Mouse (Mus musculus) E14TG2a.4 (cell line): ENCODE results near the gene Atp5g2.

ENCODE experiments used
- H3K27me3 ChIP-seq: 2 replicates; pipeline ENCODE4 v1.6.1; 2014; ENCODE audit warnings: low read length, control low read depth; ENCODE audit not compliant: insufficient read depth
- H3K36me3 ChIP-seq: 2 replicates; pipeline ENCODE4 v1.6.1; 2014; ENCODE audit warnings: low read length, control low read depth; ENCODE audit not compliant: insufficient read depth
- H3K4me1 ChIP-seq: replicated peaks from 2 replicates; pipeline ENCODE4 v1.6.1; 2014; ENCODE audit warnings: low read depth, low read length, control low read depth
- H3K4me3 ChIP-seq: replicated peaks from 2 replicates; pipeline ENCODE4 v1.5.1; 2014; ENCODE audit warnings: mild to moderate bottlenecking, low read length
- H3K9me3 ChIP-seq: 2 replicates; pipeline ENCODE4 v1.6.1; 2014; ENCODE audit warnings: low read length, control low read depth
- CTCF ChIP-seq: conservative IDR thresholded peaks from 2 replicates; pipeline ENCODE4 v1.5.1; 2014; ENCODE audit warnings: low read length
- NANOG ChIP-seq: IDR thresholded peaks from 2 replicates; pipeline ENCODE4 v1.6.1; 2014; ENCODE audit warnings: borderline replicate concordance, low read length, mixed read lengths
- POU5F1 ChIP-seq: IDR thresholded peaks from 2 replicates; pipeline ENCODE4 v1.6.1; 2014; ENCODE audit warnings: low read length, borderline replicate concordance

The Atp5g2 gene

GRCm38 (mm10) chr15:102622536-102622935 is 49.6 kb downstream of the Atp5g2 start:
- Histone ChIP-seq H3K9me3 (no peaks in the 10 kb centered on the region), H3K4me3 (no peak overlapping the region), H3K4me1 (peaks cover 40% of the 10 kb centered on the region), H3K27me3 (no peaks in the 10 kb centered on the region), H3K36me3 (peaks cover 9% of the 10 kb centered on the region; the same call in 1 of the 2 replicates)
- TF ChIP-seq CTCF (no peak), NANOG (no peak), POU5F1 (no peak)

GRCm38 (mm10) chr15:102620765-102621164 is 51.4 kb downstream of the Atp5g2 start:
- Histone ChIP-seq H3K36me3 (peaks cover 9% of the 10 kb centered on the region; the same call in 1 of the 2 replicates), H3K27me3 (no peaks in the 10 kb centered on the region), H3K9me3 (no peaks in the 10 kb centered on the region), H3K4me3 (no peak overlapping the region), H3K4me1 (peaks cover 30% of the 10 kb centered on the region)
- TF ChIP-seq POU5F1, result no peak
- TF ChIP-seq CTCF, result no peak
- no peak for TF ChIP-seq NANOG

- Histone ChIP-seq H3K27me3 (no peaks in the 10 kb centered on the region), H3K4me3 (no peak overlapping the region), H3K9me3 (no peaks in the 10 kb centered on the region), H3K36me3 (peaks cover 9% of the 10 kb centered on the region; the same call in 1 of the 2 replicates), H3K4me1 (peaks cover 29% of the 10 kb centered on the region)
- TF ChIP-seq POU5F1, result no peak
Measured at GRCm38 (mm10) chr15:102619486-102619885, 52.7 kb downstream of the Atp5g2 start.

DNA sequence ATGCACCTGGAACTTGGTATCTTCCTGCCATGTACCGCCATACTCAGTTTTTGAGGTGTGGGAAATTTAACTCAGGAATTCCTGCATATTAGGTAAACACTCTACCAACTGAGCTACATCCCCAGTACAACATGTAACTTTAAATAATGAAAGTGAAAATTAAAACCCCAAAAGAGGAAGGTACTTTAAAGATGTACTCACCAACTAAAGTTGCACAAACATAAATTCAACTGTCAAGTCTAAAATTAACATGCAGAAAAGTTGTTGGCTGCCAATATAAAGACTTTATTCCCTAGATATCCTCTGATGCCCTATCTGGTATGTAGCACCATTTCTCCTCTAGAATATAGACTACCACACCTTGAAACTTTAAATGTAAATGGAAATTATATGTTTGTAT is 54.5 kb downstream of the Atp5g2 start:
- H3K9me3 ChIP-seq, result no peaks in the 10 kb centered on the region
- peaks cover 16% of the 10 kb centered on the region for H3K4me1 ChIP-seq
- peaks cover 9% of the 10 kb centered on the region; the same call in 1 of the 2 replicates for H3K36me3 ChIP-seq
- no peak overlapping the region for H3K4me3 ChIP-seq
- TF ChIP-seq NANOG (no peak), CTCF (no peak), POU5F1 (no peak)
- H3K27me3 ChIP-seq, result no peaks in the 10 kb centered on the region

DNA sequence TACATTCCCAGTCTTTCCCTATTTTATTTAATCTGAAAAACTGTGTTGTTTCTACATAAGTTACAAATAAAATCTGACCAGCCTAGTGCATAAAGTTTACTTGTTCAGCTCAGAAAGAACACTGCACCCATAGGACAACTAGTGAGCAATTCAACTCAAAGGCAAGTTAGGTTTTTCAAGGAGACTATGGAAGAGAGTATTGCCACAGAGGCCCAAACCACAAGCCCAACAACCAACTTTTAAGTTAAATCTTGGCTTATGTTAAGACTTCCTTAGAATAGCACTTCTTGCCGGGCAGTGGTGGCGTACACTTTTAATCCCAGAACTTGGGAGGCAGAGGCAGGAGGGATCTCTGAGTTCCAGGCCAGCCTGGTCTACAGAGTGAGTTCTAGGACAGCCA is 56.0 kb downstream of the Atp5g2 start:
- no peaks in the 10 kb centered on the region for H3K9me3 ChIP-seq
- H3K4me1 ChIP-seq, result peaks cover 16% of the 10 kb centered on the region
- H3K36me3 ChIP-seq, result peaks cover 9% of the 10 kb centered on the region; the same call in 1 of the 2 replicates
- no peak for TF ChIP-seq POU5F1
- no peak for TF ChIP-seq CTCF
- TF ChIP-seq NANOG, result no peak
- H3K27me3 ChIP-seq, result no peaks in the 10 kb centered on the region
- H3K4me3 ChIP-seq, result no peak overlapping the region

DNA sequence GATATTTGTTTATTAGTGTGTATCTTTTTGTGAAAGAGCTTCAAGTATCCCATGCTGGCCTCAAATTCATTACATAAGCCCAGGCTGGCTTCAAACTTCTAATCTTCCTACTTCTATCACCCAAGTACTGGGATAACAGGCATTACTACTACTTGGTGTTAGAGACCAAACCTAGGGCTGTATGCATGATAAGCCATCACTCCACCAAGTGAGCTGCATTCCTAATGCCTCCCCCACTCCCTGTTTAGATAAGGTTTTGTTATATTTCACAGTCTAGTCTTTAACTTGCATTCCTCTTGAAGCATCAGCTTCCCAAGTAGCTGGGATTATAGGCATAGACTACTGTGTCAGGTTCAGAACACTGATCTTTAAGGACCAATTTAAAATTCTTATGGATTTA is 57.9 kb downstream of the Atp5g2 start:
- H3K4me1 ChIP-seq, result peaks cover 3% of the 10 kb centered on the region; the same call in 1 of the 2 replicates
- no peak overlapping the region for H3K4me3 ChIP-seq
- H3K36me3 ChIP-seq, result no peaks in the 10 kb centered on the region
- no peaks in the 10 kb centered on the region for H3K9me3 ChIP-seq
- TF ChIP-seq POU5F1, result no peak
- TF ChIP-seq NANOG, result no peak
- no peak for TF ChIP-seq CTCF
- no peaks in the 10 kb centered on the region for H3K27me3 ChIP-seq

DNA sequence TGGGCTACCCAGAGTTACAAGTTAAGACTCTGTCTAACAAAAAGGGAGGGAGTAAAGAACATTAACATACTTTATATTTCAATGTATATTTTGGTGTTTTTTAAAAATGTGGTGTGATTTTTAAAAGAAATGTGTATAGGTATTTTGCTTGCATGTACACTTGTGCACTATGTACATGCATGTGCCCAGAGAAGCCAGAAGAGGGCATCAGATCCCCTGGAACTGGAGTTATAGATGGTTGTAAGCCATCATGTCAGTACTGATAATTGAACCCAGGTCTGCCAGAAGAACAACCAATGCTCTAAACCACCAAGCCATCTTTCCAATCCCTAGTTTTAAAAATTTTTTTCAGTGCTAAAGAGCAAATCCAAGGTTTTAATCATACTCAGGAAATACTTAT is 59.2 kb downstream of the Atp5g2 start:
- no peaks in the 10 kb centered on the region for H3K36me3 ChIP-seq
- no peaks in the 10 kb centered on the region for H3K27me3 ChIP-seq
- H3K4me3 ChIP-seq, result no peak overlapping the region
- no peaks in the 10 kb centered on the region for H3K9me3 ChIP-seq
- peaks cover 7% of the 10 kb centered on the region for H3K4me1 ChIP-seq
- TF ChIP-seq NANOG, result no peak
- TF ChIP-seq POU5F1, result no peak
- TF ChIP-seq CTCF, result peak; percentile 38
